Mouse (Mus musculus): ENCODE results near the gene Ctnnal1. TPM values are rescaled to one million over a fixed set of nuclear protein-coding genes. Genes with fewer than 3 reads are reported as not detected.
A peak's percentile ranks its signal among the peaks of the same experiment; 100 is the strongest.

Ctnnal1 gene
- polyA plus RNA-seq, 1 experiment from 2014 or later: 26.1 TPM

GRCm38 (mm10) chr4:56831013-56831609 is 33.9 kb downstream of the Ctnnal1 start:
- Histone ChIP-seq H3K36me3 (ENCODE audit: control insufficient read depth, insufficient read depth, low read length) (peaks cover 2% of the 10 kb centered on the region), H3K27me3 (ENCODE audit: control insufficient read depth, insufficient read depth, low read length) (no peaks in the 10 kb centered on the region), H3K4me2 (no peak overlapping the region), H3K4me3 (ENCODE audit: low read depth, low read length) (no peak overlapping the region), H3K27ac (ENCODE audit: low read depth, low read length) (no peak overlapping the region), H3K9ac (ENCODE audit: low read length) (no peak overlapping the region), H3K4me1 (ENCODE audit: control insufficient read depth, insufficient read depth, low read length) (no peaks in the 10 kb centered on the region), H3K9me3 (ENCODE audit: control insufficient read depth, low read length) (no peaks in the 10 kb centered on the region)
- no peak for ATAC-seq (ENCODE audit: low FRiP score)
- DNase-seq (ENCODE audit: low spot score, missing footprints): no peak
- 72% methylated on average over 13 of the region's 13 CpGs for WGBS

- no peak for ATAC-seq (ENCODE audit: low FRiP score)
- Histone ChIP-seq H3K4me2 (no peak overlapping the region), H3K36me3 (ENCODE audit: control insufficient read depth, insufficient read depth, low read length) (peaks cover 2% of the 10 kb centered on the region), H3K4me1 (ENCODE audit: control insufficient read depth, insufficient read depth, low read length) (no peaks in the 10 kb centered on the region), H3K27me3 (ENCODE audit: control insufficient read depth, insufficient read depth, low read length) (no peaks in the 10 kb centered on the region), H3K4me3 (ENCODE audit: low read depth, low read length) (no peak overlapping the region), H3K9ac (ENCODE audit: low read length) (no peak overlapping the region), H3K27ac (ENCODE audit: low read depth, low read length) (no peak overlapping the region), H3K9me3 (ENCODE audit: control insufficient read depth, low read length) (no peaks in the 10 kb centered on the region)
- 58% methylated on average over 7 of the region's 7 CpGs for WGBS
- no peak for DNase-seq (ENCODE audit: low spot score, missing footprints)
Observed at GRCm38 (mm10) chr4:56829511-56829921, 35.5 kb downstream of the Ctnnal1 start.

- no peak overlapping the region for H3K27ac ChIP-seq (ENCODE audit: low read depth, low read length)
- H3K4me1 ChIP-seq (ENCODE audit: control insufficient read depth, insufficient read depth, low read length): no peaks in the 10 kb centered on the region
- H3K9me3 ChIP-seq (ENCODE audit: control insufficient read depth, low read length): no peaks in the 10 kb centered on the region
- no peak overlapping the region for H3K4me2 ChIP-seq
- no peak overlapping the region for H3K9ac ChIP-seq (ENCODE audit: low read length)
- no peaks in the 10 kb centered on the region for H3K27me3 ChIP-seq (ENCODE audit: control insufficient read depth, insufficient read depth, low read length)
- H3K36me3 ChIP-seq (ENCODE audit: control insufficient read depth, insufficient read depth, low read length): peaks cover 2% of the 10 kb centered on the region
- ATAC-seq (ENCODE audit: low FRiP score) (no peak), DNase-seq (ENCODE audit: low spot score, missing footprints) (no peak)
- no peak overlapping the region for H3K4me3 ChIP-seq (ENCODE audit: low read depth, low read length)
- WGBS: 81% methylated on average over 3 of the region's 3 CpGs
Observed at GRCm38 (mm10) chr4:56828932-56829331, 36.1 kb downstream of the Ctnnal1 start.

GRCm38 (mm10) chr4:56824231-56824630 is 40.8 kb downstream of the Ctnnal1 start:
- no peaks in the 10 kb centered on the region for H3K27me3 ChIP-seq (ENCODE audit: control insufficient read depth, insufficient read depth, low read length)
- no peak overlapping the region for H3K9ac ChIP-seq (ENCODE audit: low read length)
- no peak overlapping the region for H3K4me3 ChIP-seq (ENCODE audit: low read depth, low read length)
- DNase-seq (ENCODE audit: low spot score, missing footprints) (no peak), ATAC-seq (ENCODE audit: low FRiP score) (no peak)
- no peaks in the 10 kb centered on the region for H3K36me3 ChIP-seq (ENCODE audit: control insufficient read depth, insufficient read depth, low read length)
- H3K27ac ChIP-seq (ENCODE audit: low read depth, low read length): no peak overlapping the region
- WGBS: 94% methylated on average over 9 of the region's 9 CpGs
- H3K9me3 ChIP-seq (ENCODE audit: control insufficient read depth, low read length): no peaks in the 10 kb centered on the region
- no peak overlapping the region for H3K4me2 ChIP-seq
- no peaks in the 10 kb centered on the region for H3K4me1 ChIP-seq (ENCODE audit: control insufficient read depth, insufficient read depth, low read length)

GRCm38 (mm10) chr4:56820017-56820550 is 44.9 kb downstream of the Ctnnal1 start:
- no peaks in the 10 kb centered on the region for H3K4me1 ChIP-seq (ENCODE audit: control insufficient read depth, insufficient read depth, low read length)
- no peaks in the 10 kb centered on the region for H3K27me3 ChIP-seq (ENCODE audit: control insufficient read depth, insufficient read depth, low read length)
- no peak overlapping the region for H3K4me3 ChIP-seq (ENCODE audit: low read depth, low read length)
- no peak overlapping the region for H3K4me2 ChIP-seq
- H3K9me3 ChIP-seq (ENCODE audit: control insufficient read depth, low read length): no peaks in the 10 kb centered on the region
- no peak overlapping the region for H3K9ac ChIP-seq (ENCODE audit: low read length)
- ATAC-seq (ENCODE audit: low FRiP score): no peak
- H3K36me3 ChIP-seq (ENCODE audit: control insufficient read depth, insufficient read depth, low read length): no peaks in the 10 kb centered on the region
- H3K27ac ChIP-seq (ENCODE audit: low read depth, low read length): no peak overlapping the region
- DNase-seq (ENCODE audit: low spot score, missing footprints): no peak

- ATAC-seq (ENCODE audit: low FRiP score) (no peak), DNase-seq (ENCODE audit: low spot score, missing footprints) (peak; percentile 53)
- Histone ChIP-seq H3K36me3 (ENCODE audit: control insufficient read depth, insufficient read depth, low read length) (no peaks in the 10 kb centered on the region), H3K4me3 (ENCODE audit: low read depth, low read length) (no peak overlapping the region), H3K4me1 (ENCODE audit: control insufficient read depth, insufficient read depth, low read length) (no peaks in the 10 kb centered on the region), H3K27me3 (ENCODE audit: control insufficient read depth, insufficient read depth, low read length) (no peaks in the 10 kb centered on the region), H3K4me2 (no peak overlapping the region), H3K9me3 (ENCODE audit: control insufficient read depth, low read length) (no peaks in the 10 kb centered on the region), H3K27ac (ENCODE audit: low read depth, low read length) (no peak overlapping the region), H3K9ac (ENCODE audit: low read length) (no peak overlapping the region)
- 89% methylated on average over 8 of the region's 8 CpGs for WGBS
Observed at GRCm38 (mm10) chr4:56815131-56815530, 49.9 kb downstream of the Ctnnal1 start.

GRCm38 (mm10) chr4:56812096-56812495 is 52.9 kb downstream of the Ctnnal1 start:
- H3K9me3 ChIP-seq (ENCODE audit: control insufficient read depth, low read length): no peaks in the 10 kb centered on the region
- no peak overlapping the region for H3K4me2 ChIP-seq
- H3K4me3 ChIP-seq (ENCODE audit: low read depth, low read length): no peak overlapping the region
- ATAC-seq (ENCODE audit: low FRiP score): no peak
- 78% methylated on average over 4 of the region's 4 CpGs for WGBS
- H3K4me1 ChIP-seq (ENCODE audit: control insufficient read depth, insufficient read depth, low read length): no peaks in the 10 kb centered on the region
- H3K36me3 ChIP-seq (ENCODE audit: control insufficient read depth, insufficient read depth, low read length): no peaks in the 10 kb centered on the region
- DNase-seq (ENCODE audit: low spot score, missing footprints): peak; percentile 65
- no peak overlapping the region for H3K9ac ChIP-seq (ENCODE audit: low read length)
- H3K27me3 ChIP-seq (ENCODE audit: control insufficient read depth, insufficient read depth, low read length): no peaks in the 10 kb centered on the region
- no peak overlapping the region for H3K27ac ChIP-seq (ENCODE audit: low read depth, low read length)

GRCm38 (mm10) chr4:56811642-56812041 is 53.3 kb downstream of the Ctnnal1 start:
- 63% methylated on average over 3 of the region's 3 CpGs for WGBS
- DNase-seq (ENCODE audit: low spot score, missing footprints): peak; percentile 47
- H3K4me2 ChIP-seq: no peak overlapping the region
- no peak overlapping the region for H3K4me3 ChIP-seq (ENCODE audit: low read depth, low read length)
- no peaks in the 10 kb centered on the region for H3K4me1 ChIP-seq (ENCODE audit: control insufficient read depth, insufficient read depth, low read length)
- H3K9ac ChIP-seq (ENCODE audit: low read length): no peak overlapping the region
- no peaks in the 10 kb centered on the region for H3K9me3 ChIP-seq (ENCODE audit: control insufficient read depth, low read length)
- H3K27ac ChIP-seq (ENCODE audit: low read depth, low read length): no peak overlapping the region
- no peaks in the 10 kb centered on the region for H3K27me3 ChIP-seq (ENCODE audit: control insufficient read depth, insufficient read depth, low read length)
- H3K36me3 ChIP-seq (ENCODE audit: control insufficient read depth, insufficient read depth, low read length): peaks cover under 1% of the 10 kb centered on the region; the same call in 1 of the 2 replicates
- no peak for ATAC-seq (ENCODE audit: low FRiP score)

- no peak overlapping the region for H3K27ac ChIP-seq (ENCODE audit: low read depth, low read length)
- DNase-seq (ENCODE audit: low spot score, missing footprints) (peak; percentile 68), ATAC-seq (ENCODE audit: low FRiP score) (no peak)
- no peak overlapping the region for H3K4me3 ChIP-seq (ENCODE audit: low read depth, low read length)
- no peak overlapping the region for H3K9ac ChIP-seq (ENCODE audit: low read length)
- H3K9me3 ChIP-seq (ENCODE audit: control insufficient read depth, low read length): no peaks in the 10 kb centered on the region
- H3K4me1 ChIP-seq (ENCODE audit: control insufficient read depth, insufficient read depth, low read length): no peaks in the 10 kb centered on the region
- no peaks in the 10 kb centered on the region for H3K27me3 ChIP-seq (ENCODE audit: control insufficient read depth, insufficient read depth, low read length)
- H3K4me2 ChIP-seq: no peak overlapping the region
- H3K36me3 ChIP-seq (ENCODE audit: control insufficient read depth, insufficient read depth, low read length): peaks cover 6% of the 10 kb centered on the region; the same call in 1 of the 2 replicates
- 82% methylated on average over 4 of the region's 4 CpGs for WGBS
Observed at GRCm38 (mm10) chr4:56809050-56809449, 55.9 kb downstream of the Ctnnal1 start.
